Mouse (Mus musculus) heart, embryonic 10.5 days (tissue): ENCODE results near the gene Gm9821. TPM values are rescaled to one million over a fixed set of nuclear protein-coding genes. Genes with fewer than 3 reads are reported as not detected.

Experiments used
- DNase-seq: peaks from one replicate; pipeline ENCODE4 v3.0.0-alpha.2; 2017; ENCODE audit warnings: low spot score
- H3K27ac ChIP-seq: fragments of 300-500 bp; sonication (generic); 2 replicates; pipeline ENCODE4 v1.5.1; 2016; ENCODE audit warnings: mild to moderate bottlenecking
- H3K27me3 ChIP-seq: fragments of 300-500 bp; sonication (generic); 2 replicates; pipeline ENCODE4 v1.6.1; 2016; ENCODE audit warnings: mild to moderate bottlenecking; ENCODE audit not compliant: poor library complexity, insufficient read depth, severe bottlenecking
- H3K36me3 ChIP-seq: fragments of 300-500 bp; sonication (generic); 2 replicates; pipeline ENCODE4 v1.6.1; 2016; ENCODE audit warnings: mild to moderate bottlenecking, moderate library complexity
- H3K4me1 ChIP-seq: fragments of 300-500 bp; sonication (generic); 2 replicates; pipeline ENCODE4 v1.6.1; 2016; ENCODE audit warnings: mild to moderate bottlenecking
- H3K4me3 ChIP-seq: fragments of 300-500 bp; sonication (generic); 2 replicates; pipeline ENCODE4 v1.5.1; 2016; ENCODE audit warnings: mild to moderate bottlenecking, moderate library complexity
- H3K9me3 ChIP-seq: fragments of 300-500 bp; sonication (generic); 2 replicates; pipeline ENCODE4 v1.6.1; 2016; ENCODE audit warnings: mild to moderate bottlenecking, moderate library complexity
- WGBS: fragments of 180-500 bp; shearing (Covaris S2); methylation state at CpG from one replicate; pipeline ENCODE4 v1.1.7; 2016; 5-methylcytosine and 5-hydroxymethylcytosine counted together
- polyA plus RNA-seq: library from polyadenylated mRNA; unstranded; fragments of >200 nt; fragmentation: Nextera tagmentation; extraction: Ambion mirVana; gene quantifications from 2 replicates; pipeline ENCODE4 v1.2.1, GENCODE M21; 2016

Gm9821 gene
- polyA plus RNA-seq, 1 experiment from 2014 or later: 1.9 TPM

GRCm38 (mm10) chr2:91971231-91972097 is 26.0 kb downstream of the Gm9821 start:
- H3K4me3 ChIP-seq: peak overlapping the region; percentile 41
- H3K9me3 ChIP-seq: no peaks in the 10 kb centered on the region
- H3K27me3 ChIP-seq: peaks cover 40% of the 10 kb centered on the region
- WGBS: 12% methylated on average over 21 of the region's 21 CpGs
- H3K4me1 ChIP-seq: peaks cover 46% of the 10 kb centered on the region
- H3K27ac ChIP-seq: peak overlapping the region; percentile 89
- no peak for DNase-seq
- H3K36me3 ChIP-seq: no peaks in the 10 kb centered on the region

DNA sequence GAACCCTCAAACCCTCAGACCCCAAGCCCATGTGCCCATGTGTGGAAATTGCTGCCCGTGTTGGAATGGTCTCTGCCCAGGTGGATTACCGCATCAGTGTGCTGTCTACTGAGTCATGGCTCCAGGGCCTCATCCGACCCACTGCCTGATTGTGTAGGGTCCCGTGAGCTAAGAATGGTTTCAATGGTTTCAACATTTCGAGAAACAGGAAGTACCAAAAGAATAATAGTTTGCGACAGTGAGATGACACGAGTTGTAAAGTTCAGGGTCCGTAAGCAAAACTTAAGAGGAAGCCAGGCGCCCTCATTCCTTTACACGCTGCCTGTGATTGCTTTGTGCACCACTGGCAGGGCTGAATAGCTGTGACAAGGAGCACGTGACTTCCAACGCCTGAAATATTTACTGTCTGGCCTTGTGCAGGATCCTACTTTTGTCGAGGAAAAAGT is 26.6 kb downstream of the Gm9821 start:
- WGBS: 34% methylated on average over 13 of the region's 13 CpGs
- peak overlapping the region; percentile 89 for H3K27ac ChIP-seq
- no peak overlapping the region for H3K4me3 ChIP-seq
- no peaks in the 10 kb centered on the region for H3K36me3 ChIP-seq
- peaks cover 47% of the 10 kb centered on the region for H3K4me1 ChIP-seq
- peaks cover 46% of the 10 kb centered on the region for H3K27me3 ChIP-seq
- DNase-seq: no peak
- H3K9me3 ChIP-seq: no peaks in the 10 kb centered on the region

GRCm38 (mm10) chr2:91973416-91974135 is 28.1 kb downstream of the Gm9821 start:
- Histone ChIP-seq H3K4me3 (no peak overlapping the region), H3K9me3 (no peaks in the 10 kb centered on the region), H3K27me3 (peaks cover 49% of the 10 kb centered on the region), H3K36me3 (no peaks in the 10 kb centered on the region), H3K4me1 (peaks cover 44% of the 10 kb centered on the region), H3K27ac (0 out of 2 replicates have a peak overlapping the region, but pooled peaks have one; percentile 11)
- WGBS: 43% methylated on average over 7 of the region's 7 CpGs
- DNase-seq: no peak

DNA sequence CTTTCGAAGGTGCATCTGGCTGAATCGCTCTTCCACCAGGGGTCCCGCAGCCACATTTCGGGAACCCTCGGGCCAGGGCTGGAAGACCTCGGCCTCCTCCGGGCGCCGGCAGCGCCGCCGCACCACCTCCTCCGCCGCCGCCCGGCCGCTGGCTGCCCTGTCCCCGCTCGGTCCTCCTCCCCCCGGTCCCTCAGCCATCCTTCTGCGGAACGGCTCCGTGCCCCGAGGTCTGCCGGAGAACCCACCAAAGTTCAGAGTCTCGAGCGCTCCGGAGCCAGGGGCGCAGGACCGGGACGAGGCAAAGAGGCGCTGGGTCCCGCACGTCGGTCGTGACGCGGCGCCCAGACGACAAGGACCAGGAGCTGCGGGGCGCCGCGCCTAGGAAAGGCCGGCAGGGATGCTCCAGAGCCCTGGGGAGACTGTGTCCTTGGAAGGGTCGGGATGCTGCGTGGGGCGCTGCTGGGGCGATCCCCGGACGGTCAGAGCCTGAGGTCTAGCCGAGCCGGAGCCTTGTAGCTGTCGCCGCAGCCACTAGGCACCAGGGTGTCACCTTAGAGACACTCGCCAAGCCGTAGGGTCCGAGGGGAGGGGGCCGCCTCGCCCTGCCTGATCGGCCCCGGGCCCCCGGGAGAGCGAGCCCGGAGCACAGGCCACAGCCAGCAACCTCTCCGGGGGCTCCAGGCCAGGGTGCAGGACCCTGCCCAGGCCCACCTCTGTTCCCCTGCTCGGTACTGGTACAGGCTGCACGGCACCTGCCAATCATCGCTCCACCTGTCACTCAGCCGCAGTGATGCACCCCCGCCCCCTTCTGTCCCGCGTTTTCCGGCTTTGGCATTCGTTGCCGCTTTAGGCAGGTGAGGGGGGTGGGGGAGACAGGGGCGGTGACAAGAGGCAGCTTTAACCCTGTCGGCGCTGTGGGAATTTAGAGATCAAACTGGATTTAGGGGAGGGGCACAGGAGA is 30.4 kb downstream of the Gm9821 start, which contains the start of gene Dgkz:
Dgkz (minus strand) TSS at position 284 of the 961 bp plus-strand sequence.
- Histone ChIP-seq H3K4me3 (peak within 1 kb of the TSS; percentile 62), H3K9me3 (no peaks in the 10 kb centered on the region), H3K36me3 (no peaks in the 10 kb centered on the region), H3K27me3 (peaks cover 49% of the 10 kb centered on the region), H3K27ac (peak within 1 kb of the TSS; percentile 79), H3K4me1 (peaks cover 65% of the 10 kb centered on the region)
- DNase-seq: no peak
- WGBS: 1% methylated on average over 77 of the region's 79 CpGs

- Histone ChIP-seq H3K36me3 (no peaks in the 10 kb centered on the region), H3K4me1 (peaks cover 54% of the 10 kb centered on the region), H3K27me3 (peaks cover 47% of the 10 kb centered on the region), H3K4me3 (no peak overlapping the region), H3K9me3 (no peaks in the 10 kb centered on the region), H3K27ac (no peak overlapping the region)
- DNase-seq: no peak
- 71% methylated on average over 4 of the region's 4 CpGs for WGBS
Measured at GRCm38 (mm10) chr2:91977960-91978359, 32.5 kb downstream of the Gm9821 start.

- H3K27ac ChIP-seq: peak overlapping the region; percentile 65; the same call in 1 of the 2 replicates
Measured at GRCm38 (mm10) chr2:91978547-91978946, 33.0 kb downstream of the Gm9821 start.

DNA sequence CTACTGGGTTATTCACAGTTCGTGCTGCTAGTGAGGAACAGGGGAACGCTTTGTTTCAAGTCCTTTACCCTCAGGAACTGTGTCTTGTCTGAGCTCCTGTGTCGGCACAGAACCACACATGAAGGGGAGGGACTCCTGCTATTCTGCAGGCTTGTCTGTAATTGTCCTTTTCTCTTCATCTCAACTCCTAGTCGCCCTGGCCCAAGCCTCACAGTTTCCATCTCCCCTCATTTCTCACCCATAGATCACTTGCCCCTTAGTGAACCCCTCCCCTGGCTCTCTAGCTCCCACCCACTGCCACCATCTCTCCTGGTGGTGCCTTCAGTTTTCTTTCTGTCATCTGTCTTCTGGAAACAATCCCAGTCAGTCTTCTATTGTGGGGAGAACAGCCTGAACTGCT is 34.7 kb downstream of the Gm9821 start:
- Histone ChIP-seq H3K27ac (no peak overlapping the region), H3K36me3 (no peaks in the 10 kb centered on the region), H3K4me3 (no peak overlapping the region), H3K27me3 (peaks cover 26% of the 10 kb centered on the region), H3K4me1 (peaks cover 66% of the 10 kb centered on the region), H3K9me3 (no peaks in the 10 kb centered on the region)
- DNase-seq: no peak
- 19% methylated on average over 4 of the region's 4 CpGs for WGBS

More at GRCm38 (mm10) chr2:91978547-91978946, 33.0 kb downstream of the Gm9821 start:
- Histone ChIP-seq H3K36me3 (no peaks in the 10 kb centered on the region), H3K27me3 (peaks cover 43% of the 10 kb centered on the region), H3K9me3 (no peaks in the 10 kb centered on the region), H3K4me1 (peaks cover 55% of the 10 kb centered on the region), H3K4me3 (no peak overlapping the region)
- DNase-seq: no peak
- WGBS: 11% methylated on average over 2 of the region's 2 CpGs

- 36% methylated on average over 5 of the region's 5 CpGs for WGBS
- Histone ChIP-seq H3K4me1 (peaks cover 65% of the 10 kb centered on the region), H3K4me3 (no peak overlapping the region), H3K9me3 (no peaks in the 10 kb centered on the region), H3K27me3 (peaks cover 20% of the 10 kb centered on the region), H3K27ac (no peak overlapping the region), H3K36me3 (no peaks in the 10 kb centered on the region)
- no peak for DNase-seq
Measured at GRCm38 (mm10) chr2:91980830-91981229, 35.3 kb downstream of the Gm9821 start.

- Histone ChIP-seq H3K9me3 (no peaks in the 10 kb centered on the region), H3K27me3 (0 out of 2 replicates have a peak, but pooled peaks cover 4% of the 10 kb centered on the region), H3K4me3 (peak overlapping the region; percentile 47), H3K4me1 (peaks cover 53% of the 10 kb centered on the region), H3K27ac (peak overlapping the region; percentile 90), H3K36me3 (peaks cover 2% of the 10 kb centered on the region; the same call in 1 of the 2 replicates)
- 2% methylated on average over 10 of the region's 13 CpGs for WGBS
- peak; percentile 95 for DNase-seq
Measured at GRCm38 (mm10) chr2:91984439-91984838, 38.9 kb downstream of the Gm9821 start.

DNA sequence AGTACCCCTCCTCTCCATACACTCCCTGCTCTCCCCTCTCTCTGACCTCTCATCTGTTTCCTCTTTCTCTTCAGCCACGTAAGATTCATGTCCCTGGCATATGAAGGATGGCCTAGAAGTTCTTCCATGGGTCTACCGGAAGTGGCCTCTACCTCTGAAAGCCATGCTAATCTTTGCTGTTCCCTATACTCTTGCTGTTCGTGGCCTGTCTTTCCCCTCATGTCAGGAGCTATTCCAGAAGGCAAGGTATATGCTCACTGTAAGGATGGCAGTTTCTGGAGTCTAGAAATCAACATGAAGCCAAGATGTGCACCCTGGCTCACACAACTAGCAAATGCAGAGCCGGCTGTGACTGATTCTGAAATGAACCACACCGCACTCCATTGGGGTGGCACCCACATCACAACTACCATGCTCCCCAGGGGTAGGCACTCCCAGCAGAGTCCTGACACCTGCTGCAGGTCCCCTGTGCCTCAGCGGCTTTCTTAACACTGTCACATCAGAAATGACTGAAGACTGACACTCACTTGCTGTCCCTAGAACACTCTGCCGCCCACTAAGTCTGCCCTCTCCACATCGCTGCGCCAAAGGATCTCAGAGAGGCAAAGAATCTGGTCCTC is 39.5 kb downstream of the Gm9821 start:
- peaks cover 48% of the 10 kb centered on the region for H3K4me1 ChIP-seq
- peak overlapping the region; percentile 90 for H3K27ac ChIP-seq
- H3K4me3 ChIP-seq: peak overlapping the region; percentile 47
- WGBS: 27% methylated on average over 9 of the region's 9 CpGs
- no peaks in the 10 kb centered on the region for H3K9me3 ChIP-seq
- H3K36me3 ChIP-seq: peaks cover 8% of the 10 kb centered on the region; the same call in 1 of the 2 replicates
- DNase-seq: no peak
- 0 out of 2 replicates have a peak, but pooled peaks cover 4% of the 10 kb centered on the region for H3K27me3 ChIP-seq

DNA sequence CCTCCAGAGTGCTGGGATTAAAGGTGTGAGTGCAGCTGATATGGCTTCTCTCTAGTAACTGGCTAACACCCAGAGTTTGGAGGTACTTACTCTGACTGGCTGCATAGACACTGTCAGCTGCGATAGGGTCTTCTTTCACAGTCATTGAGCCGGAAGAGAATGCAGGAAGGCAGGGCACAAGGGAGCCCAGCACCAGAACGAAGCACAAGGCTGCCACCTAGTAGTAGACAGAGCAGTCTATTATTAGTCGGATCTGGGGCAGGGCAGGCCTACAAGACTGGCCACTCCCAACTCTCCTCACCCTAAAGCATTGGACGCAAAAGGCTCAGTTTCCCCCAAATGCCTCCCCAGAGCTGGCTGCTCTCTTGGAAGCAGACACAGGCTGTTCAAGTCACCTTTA is 40.6 kb downstream of the Gm9821 start:
- Histone ChIP-seq H3K4me1 (peaks cover 37% of the 10 kb centered on the region), H3K27me3 (0 out of 2 replicates have a peak, but pooled peaks cover 4% of the 10 kb centered on the region), H3K9me3 (no peaks in the 10 kb centered on the region), H3K27ac (peak overlapping the region; percentile 56; the same call in 1 of the 2 replicates), H3K4me3 (no peak overlapping the region), H3K36me3 (peaks cover 18% of the 10 kb centered on the region)
- WGBS: 5% methylated on average over 5 of the region's 5 CpGs
- DNase-seq: no peak
